Mouse (Mus musculus): ENCODE results near the gene Tmem81. TPM values are rescaled to one million over a fixed set of nuclear protein-coding genes. Genes with fewer than 3 reads are reported as not detected.

Tmem81 gene
- 14.0 TPM for polyA plus RNA-seq (2017; shearing (Covaris generic))

GRCm38 (mm10) chr1:132506058-132506457, at the start of gene Tmem81:
Gene Tmem81 (plus strand): TSS chr1:132506230.

GRCm38 (mm10) chr1:132476928-132477691, 28.9 kb upstream of the Tmem81 start, which contains the start of gene Rbbp5:
Gene Rbbp5 (plus strand): TSS chr1:132477365.

GRCm38 (mm10) chr1:132542762-132543306, 36.8 kb downstream of the Tmem81 start, which contains the start of gene Cntn2:
Gene Cntn2 (minus strand): TSS chr1:132543256.

Other genes with a start within 250 kb of the Tmem81 start
- not detected for gene Klhdc8a, start 207.6 kb upstream of the Tmem81 start, polyA plus RNA-seq (2017; shearing (Covaris generic))
- gene Nuak2, start 190.1 kb upstream of the Tmem81 start, polyA plus RNA-seq (2017; shearing (Covaris generic)): 5.8 TPM
- gene Tmcc2, start 114.9 kb upstream of the Tmem81 start, polyA plus RNA-seq (2017; shearing (Covaris generic)): 1.0 TPM
- gene Dstyk, start 88.7 kb upstream of the Tmem81 start, polyA plus RNA-seq (2017; shearing (Covaris generic)): 10.4 TPM
- 86.5 TPM for gene Rbbp5, start 28.9 kb upstream of the Tmem81 start, polyA plus RNA-seq (2017; shearing (Covaris generic))
- not detected for gene Cntn2, start 37.0 kb downstream of the Tmem81 start, polyA plus RNA-seq (2017; shearing (Covaris generic))
- not detected for gene Nfasc, start 235.6 kb downstream of the Tmem81 start, polyA plus RNA-seq (2017; shearing (Covaris generic))

Measured in inflammation-experienced regulatory T-cells, adult 16 weeks (primary cell).